Mouse (Mus musculus): ENCODE data around the gene Ric8a.

DNA sequence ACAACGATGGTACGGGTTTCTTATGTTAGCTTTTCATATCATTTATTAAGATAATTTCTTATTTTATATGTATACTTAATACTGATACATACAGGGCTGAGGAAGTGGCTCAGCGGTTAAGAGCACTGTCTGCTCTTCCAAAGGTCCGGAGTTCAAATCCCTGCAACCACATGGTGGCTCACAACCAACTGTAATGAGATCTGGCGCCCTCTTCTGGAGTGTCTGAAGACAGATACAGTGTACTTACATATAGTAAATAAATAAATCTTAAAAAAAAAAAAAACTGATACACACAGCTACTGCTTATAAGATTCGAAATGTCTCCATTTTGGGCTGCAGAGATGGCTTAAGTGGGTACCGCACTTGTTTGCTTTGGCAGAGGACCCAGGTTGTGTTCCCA lies 50.9 kb downstream of the Ric8a start:
- TF ChIP-seq CTCF (IDR thresholded peaks at IDR 0.05) (peak; percentile 35; the same call in 1 of the 2 replicates), EP300 (IDR thresholded peaks at IDR 0.05) (no peak)

Data from lung, postnatal 0 days (tissue).